Mouse (Mus musculus): ENCODE measurements around the gene Ctbp2.

Ctbp2 gene

GRCm38 (mm10) chr7:133007343-133007742 is 116.8 kb downstream of the Ctbp2 start:
- no peak for DNase-seq (ENCODE audit: low read depth, low spot score)

- DNase-seq (ENCODE audit: low read depth, low spot score) = no peak
Measured at GRCm38 (mm10) chr7:133005772-133006171, 118.4 kb downstream of the Ctbp2 start.

- peak; percentile 80 for DNase-seq (ENCODE audit: low read depth, low spot score)
Measured at GRCm38 (mm10) chr7:133003421-133003820, 120.7 kb downstream of the Ctbp2 start.

- no peak for DNase-seq (ENCODE audit: low read depth, low spot score)
Measured at GRCm38 (mm10) chr7:133002271-133002670, 121.9 kb downstream of the Ctbp2 start.

GRCm38 (mm10) chr7:133001388-133001787 is 122.8 kb downstream of the Ctbp2 start:
- DNase-seq (ENCODE audit: low read depth, low spot score) = no peak

GRCm38 (mm10) chr7:132999061-132999460 is 125.1 kb downstream of the Ctbp2 start:
- no peak for DNase-seq (ENCODE audit: low read depth, low spot score)

- no peak for DNase-seq (ENCODE audit: low read depth, low spot score)
Measured at GRCm38 (mm10) chr7:132998639-132999038, 125.5 kb downstream of the Ctbp2 start.

- peak; percentile 59 for DNase-seq (ENCODE audit: low read depth, low spot score)
Measured at GRCm38 (mm10) chr7:132996391-132996790, 127.8 kb downstream of the Ctbp2 start.

- DNase-seq (ENCODE audit: low read depth, low spot score) = no peak
Measured at GRCm38 (mm10) chr7:132994628-132995191, 129.4 kb downstream of the Ctbp2 start.

GRCm38 (mm10) chr7:132994120-132994519 is 130.0 kb downstream of the Ctbp2 start:
- DNase-seq (ENCODE audit: low read depth, low spot score) = no peak

- DNase-seq (ENCODE audit: low read depth, low spot score) = no peak
Measured at GRCm38 (mm10) chr7:132992967-132993615, 131.1 kb downstream of the Ctbp2 start.

GRCm38 (mm10) chr7:132991240-132991900 is 132.8 kb downstream of the Ctbp2 start:
- no peak for DNase-seq (ENCODE audit: low read depth, low spot score)

- no peak for DNase-seq (ENCODE audit: low read depth, low spot score)
Measured at GRCm38 (mm10) chr7:132989839-132990238, 134.3 kb downstream of the Ctbp2 start.

GRCm38 (mm10) chr7:132982639-132983038 is 141.5 kb downstream of the Ctbp2 start:
- DNase-seq (ENCODE audit: low read depth, low spot score) = no peak

- no peak for DNase-seq (ENCODE audit: low read depth, low spot score)
Measured at GRCm38 (mm10) chr7:132977981-132978380, 146.2 kb downstream of the Ctbp2 start.

GRCm38 (mm10) chr7:132976079-132976478 is 148.1 kb downstream of the Ctbp2 start:
- DNase-seq (ENCODE audit: low read depth, low spot score) = no peak

- no peak for DNase-seq (ENCODE audit: low read depth, low spot score)
Measured at GRCm38 (mm10) chr7:132972079-132972478, 152.1 kb downstream of the Ctbp2 start.

GRCm38 (mm10) chr7:132965707-132966106 is 158.4 kb downstream of the Ctbp2 start:
- DNase-seq (ENCODE audit: low read depth, low spot score) = no peak

GRCm38 (mm10) chr7:132964395-132964794 is 159.8 kb downstream of the Ctbp2 start:
- no peak for DNase-seq (ENCODE audit: low read depth, low spot score)

GRCm38 (mm10) chr7:132950613-132951012 is 173.5 kb downstream of the Ctbp2 start:
- DNase-seq (ENCODE audit: low read depth, low spot score) = no peak

- no peak for DNase-seq (ENCODE audit: low read depth, low spot score)
Measured at GRCm38 (mm10) chr7:132949968-132950367, 174.2 kb downstream of the Ctbp2 start.

- DNase-seq (ENCODE audit: low read depth, low spot score) = no peak
Measured at GRCm38 (mm10) chr7:132940569-132940968, 183.6 kb downstream of the Ctbp2 start.

- no peak for DNase-seq (ENCODE audit: low read depth, low spot score)
Measured at GRCm38 (mm10) chr7:132939118-132939517, 185.0 kb downstream of the Ctbp2 start.

Measured in CD4-positive, CD25-positive, alpha-beta regulatory T cell, adult 2 months (primary cell).